Mouse (Mus musculus): ENCODE measurements around the gene Nhlh2.

- TF ChIP-seq TAL1 (IDR thresholded peaks at IDR 0.05; ENCODE audit: low read length) (no peak), GATA1 (IDR thresholded peaks at IDR 0.05; ENCODE audit: low read length) (no peak)
Measured at GRCm38 (mm10) chr3:102009926-102010381, at the start of gene Nhlh2.
